Mouse (Mus musculus): ENCODE measurements around the gene Tfap2e. TPM values are rescaled to one million over a fixed set of nuclear protein-coding genes. Genes with fewer than 3 reads are reported as not detected.

The Tfap2e gene
- not detected in 2 replicates for total RNA-seq (2014; fragmentation: Nextera tagmentation)
- total RNA-seq (2017), result 0.05 TPM in 1 of 2 replicates, not detected in the other
- not detected in 2 replicates for polyA plus RNA-seq (2012)

- DNase-seq (ENCODE audit: low spot score) (no peak), ATAC-seq (ENCODE audit: extremely low read depth, insufficient number of reproducible peaks, low FRiP score, poor library complexity, severe bottlenecking) (no peak)
- TF ChIP-seq GATA2 (IDR thresholded peaks at IDR 0.05; ENCODE audit: borderline replicate concordance, low read depth, low read length), result no peak
- TF ChIP-seq POLR2AphosphoS5 (IDR thresholded peaks at IDR 0.05; ENCODE audit: insufficient replicate concordance, low read depth, low read length), result no peak
- no peak for TF ChIP-seq TAL1 (conservative IDR thresholded peaks at IDR 0.05; ENCODE audit: low read depth, low read length)
- no peak for TF ChIP-seq CTCF (IDR thresholded peaks at IDR 0.05; ENCODE audit: low read depth, low read length)
- TF ChIP-seq GATA1 (IDR thresholded peaks at IDR 0.05; ENCODE audit: borderline replicate concordance, low read length), result no peak
- peaks cover 14% of the 10 kb centered on the region for H3K9me3 ChIP-seq (replicated peaks)
- peaks cover 35% of the 10 kb centered on the region for H3K27me3 ChIP-seq (ENCODE audit: insufficient read depth, low read length)
- no peaks in the 10 kb centered on the region for H3K36me3 ChIP-seq (replicated peaks)
- H3K4me1 ChIP-seq (ENCODE audit: insufficient read depth, low read depth, low read length), result no peaks in the 10 kb centered on the region
- no peak within 1 kb of the TSS for H3K4me3 ChIP-seq (ENCODE audit: low read depth, low read length)
These were observed at the start of gene Tfap2e for GRCm38 (mm10) chr4:126736001-126736414. Gene Tfap2e (minus strand): TSS chr4:126736240.

GRCm38 (mm10) chr4:126782996-126783395 lies 47.0 kb upstream of the Tfap2e start:
- Histone ChIP-seq H3K4me3 (ENCODE audit: low read depth, low read length) (no peak overlapping the region), H3K36me3 (replicated peaks) (peaks cover 32% of the 10 kb centered on the region), H3K4me1 (ENCODE audit: insufficient read depth, low read depth, low read length) (no peaks in the 10 kb centered on the region), H3K9me3 (replicated peaks) (no peaks in the 10 kb centered on the region), H3K27me3 (ENCODE audit: insufficient read depth, low read length) (no peaks in the 10 kb centered on the region)
- DNase-seq (ENCODE audit: low spot score) (no peak), ATAC-seq (ENCODE audit: extremely low read depth, insufficient number of reproducible peaks, low FRiP score, poor library complexity, severe bottlenecking) (no peak)
- TF ChIP-seq POLR2AphosphoS5 (IDR thresholded peaks at IDR 0.05; ENCODE audit: insufficient replicate concordance, low read depth, low read length) (no peak), GATA1 (IDR thresholded peaks at IDR 0.05; ENCODE audit: borderline replicate concordance, low read length) (no peak), TAL1 (conservative IDR thresholded peaks at IDR 0.05; ENCODE audit: low read depth, low read length) (no peak), GATA2 (IDR thresholded peaks at IDR 0.05; ENCODE audit: borderline replicate concordance, low read depth, low read length) (no peak), CTCF (IDR thresholded peaks at IDR 0.05; ENCODE audit: low read depth, low read length) (no peak)

DNA sequence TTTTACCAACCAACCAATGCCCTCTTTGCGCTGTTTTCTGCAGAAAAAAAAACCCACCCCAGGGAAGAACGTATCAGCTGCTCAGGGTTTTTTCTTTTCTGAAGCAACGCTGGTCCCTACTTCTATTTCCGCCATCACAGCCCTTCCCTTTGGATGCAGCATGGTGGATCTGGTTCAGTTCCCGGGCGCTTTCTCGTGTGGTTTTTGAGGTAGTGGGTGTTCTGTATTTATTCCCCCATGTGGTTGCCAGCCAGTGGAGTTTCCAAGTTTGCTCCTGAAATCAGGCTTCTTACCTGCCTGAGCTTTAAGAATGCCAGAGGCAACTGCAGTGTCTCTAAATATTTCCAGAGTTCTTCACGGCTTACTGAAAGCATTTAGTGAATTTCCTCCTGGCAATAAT lies 46.5 kb upstream of the Tfap2e start:
- Histone ChIP-seq H3K36me3 (replicated peaks) (peaks cover 30% of the 10 kb centered on the region), H3K4me3 (ENCODE audit: low read depth, low read length) (no peak overlapping the region), H3K27me3 (ENCODE audit: insufficient read depth, low read length) (no peaks in the 10 kb centered on the region), H3K9me3 (replicated peaks) (no peaks in the 10 kb centered on the region), H3K4me1 (ENCODE audit: insufficient read depth, low read depth, low read length) (no peaks in the 10 kb centered on the region)
- ATAC-seq (ENCODE audit: extremely low read depth, insufficient number of reproducible peaks, low FRiP score, poor library complexity, severe bottlenecking) (no peak), DNase-seq (ENCODE audit: low spot score) (no peak)
- no peak for TF ChIP-seq GATA2 (IDR thresholded peaks at IDR 0.05; ENCODE audit: borderline replicate concordance, low read depth, low read length)
- no peak for TF ChIP-seq CTCF (IDR thresholded peaks at IDR 0.05; ENCODE audit: low read depth, low read length)
- no peak for TF ChIP-seq POLR2AphosphoS5 (IDR thresholded peaks at IDR 0.05; ENCODE audit: insufficient replicate concordance, low read depth, low read length)
- TF ChIP-seq GATA1 (IDR thresholded peaks at IDR 0.05; ENCODE audit: borderline replicate concordance, low read length), result no peak
- TF ChIP-seq TAL1 (conservative IDR thresholded peaks at IDR 0.05; ENCODE audit: low read depth, low read length), result no peak

DNA sequence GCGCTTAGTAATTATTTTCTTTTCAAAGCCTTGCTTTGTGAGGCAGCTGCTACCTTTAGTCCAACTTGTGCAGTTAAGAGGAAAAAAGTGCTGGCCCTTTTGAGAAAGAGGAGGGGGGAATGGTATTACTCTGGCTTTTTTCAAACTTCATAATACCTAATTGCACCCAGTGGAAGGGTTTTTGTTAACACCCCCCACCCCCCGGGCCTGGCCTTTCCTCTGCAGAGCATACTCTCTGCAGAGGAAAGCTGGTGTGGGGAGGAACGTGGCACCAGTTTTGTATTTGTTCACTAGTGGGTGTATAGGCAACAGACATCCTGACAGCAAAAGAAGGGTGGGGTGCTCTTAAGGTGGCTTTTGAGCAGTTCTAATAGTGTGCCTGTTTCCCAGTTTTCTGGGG lies 45.8 kb upstream of the Tfap2e start:
- H3K36me3 ChIP-seq (replicated peaks), result peaks cover 34% of the 10 kb centered on the region
- H3K4me3 ChIP-seq (ENCODE audit: low read depth, low read length), result no peak overlapping the region
- H3K4me1 ChIP-seq (ENCODE audit: insufficient read depth, low read depth, low read length), result no peaks in the 10 kb centered on the region
- no peak for ATAC-seq (ENCODE audit: extremely low read depth, insufficient number of reproducible peaks, low FRiP score, poor library complexity, severe bottlenecking)
- no peaks in the 10 kb centered on the region for H3K27me3 ChIP-seq (ENCODE audit: insufficient read depth, low read length)
- H3K9me3 ChIP-seq (replicated peaks), result no peaks in the 10 kb centered on the region
- no peak for DNase-seq (ENCODE audit: low spot score)
- TF ChIP-seq CTCF (IDR thresholded peaks at IDR 0.05; ENCODE audit: low read depth, low read length) (no peak), POLR2AphosphoS5 (IDR thresholded peaks at IDR 0.05; ENCODE audit: insufficient replicate concordance, low read depth, low read length) (no peak), TAL1 (conservative IDR thresholded peaks at IDR 0.05; ENCODE audit: low read depth, low read length) (no peak), GATA2 (IDR thresholded peaks at IDR 0.05; ENCODE audit: borderline replicate concordance, low read depth, low read length) (no peak), GATA1 (IDR thresholded peaks at IDR 0.05; ENCODE audit: borderline replicate concordance, low read length) (no peak)

DNA sequence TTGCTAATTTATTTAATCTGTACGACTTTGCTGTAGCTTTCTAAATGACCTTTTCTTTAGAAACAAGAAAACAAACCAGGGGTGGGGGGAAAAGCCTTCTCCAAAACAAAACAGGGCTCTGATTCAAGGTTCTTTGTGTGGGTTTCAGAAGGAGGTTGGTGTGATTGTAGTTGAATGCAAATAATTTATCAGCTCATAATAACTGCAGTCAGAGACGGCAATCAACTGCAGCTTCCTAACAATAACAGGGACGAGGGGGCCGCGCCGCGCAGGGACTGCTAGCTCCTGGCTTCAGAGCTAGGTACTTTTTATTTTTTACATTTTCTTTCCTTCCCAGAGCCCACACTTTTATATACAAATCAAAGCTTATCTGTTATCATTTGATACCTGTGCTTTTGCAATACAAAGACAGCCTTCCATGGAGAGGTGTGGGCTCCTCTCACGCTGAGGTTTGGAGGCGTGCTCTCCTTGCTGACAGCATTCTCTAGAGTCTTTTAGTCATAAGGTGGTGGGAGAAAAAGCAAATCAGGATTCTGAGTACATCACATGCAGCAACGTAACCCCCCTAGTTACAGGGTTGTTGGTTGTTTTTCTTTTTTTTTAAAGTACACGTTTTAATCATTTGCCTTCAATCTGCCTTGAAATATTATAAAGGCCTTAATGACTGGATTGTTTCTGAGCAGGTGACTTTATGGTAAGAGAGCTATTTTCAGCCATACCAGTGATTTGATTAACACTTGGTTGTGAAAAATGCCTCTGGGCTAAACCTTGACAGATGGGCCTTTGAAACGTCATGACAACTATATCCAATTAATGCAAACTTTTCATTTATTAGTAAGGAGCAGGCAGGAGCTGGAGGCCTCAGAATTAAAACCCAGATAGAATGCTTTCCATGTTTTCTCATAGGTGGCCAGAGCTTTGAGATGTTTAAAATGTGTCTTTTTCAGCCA lies 44.1 kb upstream of the Tfap2e start:
- no peaks in the 10 kb centered on the region for H3K9me3 ChIP-seq (replicated peaks)
- H3K4me3 ChIP-seq (ENCODE audit: low read depth, low read length), result no peak overlapping the region
- no peak for DNase-seq (ENCODE audit: low spot score)
- TF ChIP-seq GATA1 (IDR thresholded peaks at IDR 0.05; ENCODE audit: borderline replicate concordance, low read length), result no peak
- TF ChIP-seq POLR2AphosphoS5 (IDR thresholded peaks at IDR 0.05; ENCODE audit: insufficient replicate concordance, low read depth, low read length), result no peak
- TF ChIP-seq GATA2 (IDR thresholded peaks at IDR 0.05; ENCODE audit: borderline replicate concordance, low read depth, low read length), result no peak
- no peak for TF ChIP-seq TAL1 (conservative IDR thresholded peaks at IDR 0.05; ENCODE audit: low read depth, low read length)
- no peak for TF ChIP-seq CTCF (IDR thresholded peaks at IDR 0.05; ENCODE audit: low read depth, low read length)
- H3K36me3 ChIP-seq (replicated peaks), result peaks cover 44% of the 10 kb centered on the region
- no peaks in the 10 kb centered on the region for H3K27me3 ChIP-seq (ENCODE audit: insufficient read depth, low read length)
- no peaks in the 10 kb centered on the region for H3K4me1 ChIP-seq (ENCODE audit: insufficient read depth, low read depth, low read length)
- no peak for ATAC-seq (ENCODE audit: extremely low read depth, insufficient number of reproducible peaks, low FRiP score, poor library complexity, severe bottlenecking)

DNA sequence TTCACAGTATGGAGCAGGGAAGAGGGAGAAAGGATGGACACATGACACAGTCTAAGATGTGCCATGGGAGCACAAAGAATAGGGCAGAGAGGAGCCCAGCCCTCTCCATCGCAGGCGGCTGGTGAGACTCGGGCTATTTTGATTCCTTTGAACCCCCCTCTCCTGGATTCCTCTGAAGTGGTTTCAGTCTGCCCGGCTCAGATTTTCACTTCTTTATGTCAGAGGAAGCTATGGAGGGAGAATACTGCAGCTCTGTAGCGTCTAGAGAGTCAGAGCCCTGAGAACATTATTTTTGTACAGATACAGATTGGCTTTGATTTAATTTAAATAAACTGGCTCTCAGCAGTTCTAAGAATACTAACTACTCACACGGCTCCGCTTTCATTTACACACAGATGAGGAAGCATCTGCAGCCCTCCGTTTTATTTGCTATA lies 43.1 kb upstream of the Tfap2e start:
- peaks cover 45% of the 10 kb centered on the region for H3K36me3 ChIP-seq (replicated peaks)
- DNase-seq (ENCODE audit: low spot score), result no peak
- no peaks in the 10 kb centered on the region for H3K27me3 ChIP-seq (ENCODE audit: insufficient read depth, low read length)
- no peak for TF ChIP-seq GATA2 (IDR thresholded peaks at IDR 0.05; ENCODE audit: borderline replicate concordance, low read depth, low read length)
- no peak for TF ChIP-seq CTCF (IDR thresholded peaks at IDR 0.05; ENCODE audit: low read depth, low read length)
- TF ChIP-seq GATA1 (IDR thresholded peaks at IDR 0.05; ENCODE audit: borderline replicate concordance, low read length), result no peak
- no peak for TF ChIP-seq POLR2AphosphoS5 (IDR thresholded peaks at IDR 0.05; ENCODE audit: insufficient replicate concordance, low read depth, low read length)
- TF ChIP-seq TAL1 (conservative IDR thresholded peaks at IDR 0.05; ENCODE audit: low read depth, low read length), result no peak
- H3K9me3 ChIP-seq (replicated peaks), result no peaks in the 10 kb centered on the region
- no peak overlapping the region for H3K4me3 ChIP-seq (ENCODE audit: low read depth, low read length)
- ATAC-seq (ENCODE audit: extremely low read depth, insufficient number of reproducible peaks, low FRiP score, poor library complexity, severe bottlenecking), result no peak
- H3K4me1 ChIP-seq (ENCODE audit: insufficient read depth, low read depth, low read length), result peaks cover 5% of the 10 kb centered on the region; the same call in 1 of the 2 replicates

Data from G1E (cell line).